Mouse (Mus musculus) erythroblast, embryonic 14.5 days (primary cell): ENCODE measurements around the gene Phka1.

ENCODE experiments used
- GATA1 ChIP-seq: IDR thresholded peaks from 2 replicates; pipeline ENCODE4 v1.6.1; 2012; ENCODE audit warnings: low read length, inconsistent platforms, mixed read lengths
- TAL1 ChIP-seq: IDR thresholded peaks from 3 replicates; pipeline ENCODE4 v1.6.1; 2012; ENCODE audit warnings: low read length, inconsistent platforms, mixed read lengths

GRCm38 (mm10) chrX:102493992-102494730 lies 149.9 kb downstream of the Phka1 start:
- TF ChIP-seq GATA1 = no peak
- TF ChIP-seq TAL1 = no peak
